Mouse (Mus musculus): ENCODE data around the gene Tspan1. TPM values are rescaled to one million over a fixed set of nuclear protein-coding genes. Genes with fewer than 3 reads are reported as not detected.
A peak's percentile ranks its signal among the peaks of the same experiment; 100 is the strongest.

The Tspan1 gene
- total and polyA plus RNA-seq, 3 experiments, result 0.08 TPM; not detected in 2

DNA sequence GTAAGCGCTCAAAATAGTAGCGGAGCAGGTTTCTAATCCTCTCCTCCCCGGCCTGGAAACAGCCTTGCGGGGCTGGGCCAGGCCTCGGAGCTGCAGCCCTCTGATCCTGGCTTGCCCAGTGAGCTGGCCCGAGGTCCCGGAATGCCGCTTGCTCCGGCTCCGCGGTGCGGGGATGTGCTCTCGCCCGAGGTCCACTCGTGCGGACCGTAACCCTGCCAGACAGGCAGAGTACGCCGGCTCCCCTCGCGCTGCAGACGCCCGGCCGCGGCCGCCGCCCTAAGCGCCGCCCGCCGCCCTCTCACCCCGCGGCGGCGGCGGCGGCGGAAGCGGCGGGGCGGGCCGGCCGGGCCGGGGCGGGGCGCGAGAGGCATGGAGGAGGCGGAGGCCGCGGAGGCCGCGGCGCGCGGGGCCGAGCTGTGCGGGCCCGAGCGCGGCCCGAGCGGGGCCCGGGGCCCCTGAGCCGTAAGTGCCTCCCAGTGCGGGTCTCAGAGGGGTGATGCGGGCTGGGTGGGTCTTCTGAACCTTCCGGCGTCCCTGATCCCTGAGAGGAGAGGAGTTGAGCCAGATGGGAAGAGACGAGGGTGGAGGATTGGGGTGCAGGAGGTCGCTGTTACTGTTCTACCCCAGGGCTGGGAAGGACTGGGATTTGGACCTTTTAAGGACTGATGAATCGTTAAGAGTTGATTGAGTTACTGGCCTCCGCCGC, 17.1 kb downstream of the Tspan1 start (continued):
- TF ChIP-seq MAFK (IDR thresholded peaks at IDR 0.05; ENCODE audit: insufficient replicate concordance, low read length), result no peak
- TF ChIP-seq HCFC1 (IDR thresholded peaks at IDR 0.05; ENCODE audit: low read depth, low read length), result peak; percentile 41; the same call in 1 of the 2 replicates
- TF ChIP-seq CHD1 (IDR thresholded peaks at IDR 0.05; ENCODE audit: low read depth, low read length), result no peak
- 0 out of 2 replicates have a peak, but pooled peaks have one; percentile 44 for TF ChIP-seq UBTF (IDR thresholded peaks at IDR 0.05; ENCODE audit: low read depth, low read length)
- TF ChIP-seq ZMIZ1 (IDR thresholded peaks at IDR 0.05; ENCODE audit: low read depth, low read length), result peak; percentile 58
- TF ChIP-seq SIN3A (IDR thresholded peaks at IDR 0.05; ENCODE audit: low read length), result peak; percentile 74; the same call in 1 of the 2 replicates
- TF ChIP-seq GABPA (IDR thresholded peaks at IDR 0.05; ENCODE audit: insufficient replicate concordance, low read depth, low read length), result no peak
- 0 out of 2 replicates have a peak, but pooled peaks have one; percentile 8 for TF ChIP-seq NRF1 (IDR thresholded peaks at IDR 0.05; ENCODE audit: low read depth, low read length)
- TF ChIP-seq CTCF (conservative IDR thresholded peaks at IDR 0.05 in 1 of 2, IDR thresholded peaks at IDR 0.05 in 1 of 2; ENCODE audit: low read depth in 2 of 2, low read length in 2 of 2), result no peak
- no peak for TF ChIP-seq TBP (conservative IDR thresholded peaks at IDR 0.05; ENCODE audit: low read depth, low read length)
- TF ChIP-seq IRF4 (IDR thresholded peaks at IDR 0.05; ENCODE audit: low read depth, low read length), result no peak; the same call in 1 of the 2 replicates
- no peak for TF ChIP-seq MAX (IDR thresholded peaks at IDR 0.05; ENCODE audit: low read length)
- no peak for TF ChIP-seq ZC3H11A (IDR thresholded peaks at IDR 0.05; ENCODE audit: low read depth, low read length)

DNA sequence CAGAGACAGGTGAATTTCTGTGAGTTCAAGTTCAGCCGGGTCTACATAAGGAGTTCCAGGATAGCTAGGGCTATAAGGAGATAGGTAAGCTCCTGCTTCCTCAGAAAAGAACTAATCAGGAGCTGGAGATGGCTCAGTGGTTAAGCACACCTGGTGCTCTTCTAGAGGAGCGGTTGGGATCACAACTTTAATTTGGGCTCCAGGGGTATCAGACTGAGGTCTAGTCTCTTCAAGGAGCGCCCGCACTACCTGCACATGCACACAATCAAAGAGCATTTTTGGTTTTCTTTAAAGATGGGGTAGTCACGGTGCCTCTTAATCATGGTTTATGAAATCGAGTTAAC, 17.6 kb downstream of the Tspan1 start:
- no peaks in the 10 kb centered on the region for H3K27me3 ChIP-seq (replicated peaks)
- peak overlapping the region; percentile 71 to 87 (median 81) for H3K4me3 ChIP-seq (replicated peaks in 1 of 3; ENCODE audit: low read depth in 2 of 3, low read length in 2 of 3, poor library complexity in 1 of 3)
- H3K4me1 ChIP-seq (ENCODE audit: control insufficient read depth in 1 of 2, insufficient read depth in 2 of 2), result peaks cover 6 to 18% of the 10 kb centered on the region in 2 experiments; a peak in 2 of 4 replicates
- dilution Hi-C loops (cut with MboI; ENCODE audit: extremely low pct_ligation_motif_present, extremely low pct_unique_long_range_greater_than_20kb, low sequenced_read_pairs) (no loop called here), in situ Hi-C loops (cut with MboI; ENCODE audit: low pct_ligation_motif_present, low pct_unique_long_range_greater_than_20kb, low sequenced_read_pairs) (loop anchor here (25.0 kb wide), 2 partner anchors 188 to 663 kb away; partner anchors contain the start of genes Hpdl, Mutyh and Toe1)
- peaks cover 11% of the 10 kb centered on the region for H3K79me2 ChIP-seq (replicated peaks; ENCODE audit: control insufficient read depth, extremely low read depth, insufficient read depth, poor library complexity, severe bottlenecking)
- H3K36me3 ChIP-seq (replicated peaks in 1 of 2; ENCODE audit: control insufficient read depth in 1 of 2, insufficient read depth in 1 of 2, low read length in 1 of 2), result peaks cover 28 to 34% of the 10 kb centered on the region in 2 experiments
- peak overlapping the region; percentile 86 for H3K9ac ChIP-seq (ENCODE audit: insufficient read depth, low read depth)
- peak overlapping the region; percentile 62; the same call in 1 of the 2 replicates for H3K4me2 ChIP-seq (ENCODE audit: insufficient read depth, low read depth, poor library complexity, severe bottlenecking)
- H3K27ac ChIP-seq (ENCODE audit: insufficient read depth, low read depth), result no peak overlapping the region
- peaks cover 5% of the 10 kb centered on the region for H3K9me3 ChIP-seq (replicated peaks; ENCODE audit: low read length)
- no peak for TF ChIP-seq MAZ (IDR thresholded peaks at IDR 0.05; ENCODE audit: low read depth, low read length)
- no peak for TF ChIP-seq POLR2A (IDR thresholded peaks at IDR 0.05; ENCODE audit: low read depth, low read length)
- TF ChIP-seq USF1 (IDR thresholded peaks at IDR 0.05; ENCODE audit: low read depth, low read length), result no peak
- no peak for TF ChIP-seq CHD1 (IDR thresholded peaks at IDR 0.05; ENCODE audit: low read depth, low read length)
- no peak for TF ChIP-seq JUND (conservative IDR thresholded peaks at IDR 0.05; ENCODE audit: low read depth, low read length)
- no peak for TF ChIP-seq NELFE (IDR thresholded peaks at IDR 0.05; ENCODE audit: low read depth, low read length)
- no peak for TF ChIP-seq GABPA (IDR thresholded peaks at IDR 0.05; ENCODE audit: insufficient replicate concordance, low read depth, low read length)
- no peak for TF ChIP-seq TCF12 (IDR thresholded peaks at IDR 0.05; ENCODE audit: low read depth, low read length)
- no peak for TF ChIP-seq NRF1 (IDR thresholded peaks at IDR 0.05; ENCODE audit: low read depth, low read length)
- TF ChIP-seq UBTF (IDR thresholded peaks at IDR 0.05; ENCODE audit: low read depth, low read length), result no peak
- TF ChIP-seq IRF4 (IDR thresholded peaks at IDR 0.05; ENCODE audit: low read depth, low read length), result no peak
- TF ChIP-seq E2F4 (IDR thresholded peaks at IDR 0.05; ENCODE audit: insufficient replicate concordance, low read depth, low read length), result no peak
- TF ChIP-seq ETS1 (conservative IDR thresholded peaks at IDR 0.05; ENCODE audit: low read depth, low read length), result no peak
- TF ChIP-seq PAX5 (IDR thresholded peaks at IDR 0.05; ENCODE audit: low read length), result no peak
- no peak for TF ChIP-seq MEF2A (IDR thresholded peaks at IDR 0.05; ENCODE audit: borderline replicate concordance, low read depth, low read length)
- no peak for TF ChIP-seq SMC3 (IDR thresholded peaks at IDR 0.05; ENCODE audit: low read depth, low read length)
- no peak for TF ChIP-seq JUN (IDR thresholded peaks at IDR 0.05; ENCODE audit: insufficient read depth, low read depth, low read length)
- TF ChIP-seq CHD2 (IDR thresholded peaks at IDR 0.05; ENCODE audit: low read length), result no peak
- no peak for DNase-seq (ENCODE audit: extremely low read depth)

Data from CH12.LX (cell line).